Mouse (Mus musculus): Measurements from ENCODE around the gene 4930596D02Rik. TPM values are rescaled to one million over a fixed set of nuclear protein-coding genes. Genes with fewer than 3 reads are reported as not detected.

4930596D02Rik gene
- polyA plus RNA-seq, 1 experiment, result not detected

GRCm38 (mm10) chr14:35773306-35773705, 38.5 kb downstream of the 4930596D02Rik start:
- H3K4me1 ChIP-seq (replicated peaks; ENCODE audit: control insufficient read depth, insufficient read depth, low read length), result no peaks in the 10 kb centered on the region
- DNase-seq, result no peak
- TF ChIP-seq POLR2A (IDR thresholded peaks at IDR 0.05; ENCODE audit: control insufficient read depth, extremely low read depth, insufficient read depth, low read length, poor library complexity), result no peak
- TF ChIP-seq CTCF (IDR thresholded peaks at IDR 0.05; ENCODE audit: borderline replicate concordance, control insufficient read depth, extremely low read depth, insufficient read depth, low read length, poor library complexity), result no peak
- WGBS, result 94% methylated on average over 1 of the region's 1 CpGs
- no peaks in the 10 kb centered on the region for H3K27me3 ChIP-seq (ENCODE audit: control insufficient read depth, insufficient read depth, low read length)
- no peak overlapping the region for H3K27ac ChIP-seq (ENCODE audit: control insufficient read depth, insufficient read depth, low read length)
- H3K36me3 ChIP-seq (ENCODE audit: control insufficient read depth, insufficient read depth, low read length), result no peaks in the 10 kb centered on the region
- no peak overlapping the region for H3K4me3 ChIP-seq (ENCODE audit: control insufficient read depth, insufficient read depth, low read length)
